ENCODE assay signal across 7 mouse cellular contexts in the genomic region with DNA sequence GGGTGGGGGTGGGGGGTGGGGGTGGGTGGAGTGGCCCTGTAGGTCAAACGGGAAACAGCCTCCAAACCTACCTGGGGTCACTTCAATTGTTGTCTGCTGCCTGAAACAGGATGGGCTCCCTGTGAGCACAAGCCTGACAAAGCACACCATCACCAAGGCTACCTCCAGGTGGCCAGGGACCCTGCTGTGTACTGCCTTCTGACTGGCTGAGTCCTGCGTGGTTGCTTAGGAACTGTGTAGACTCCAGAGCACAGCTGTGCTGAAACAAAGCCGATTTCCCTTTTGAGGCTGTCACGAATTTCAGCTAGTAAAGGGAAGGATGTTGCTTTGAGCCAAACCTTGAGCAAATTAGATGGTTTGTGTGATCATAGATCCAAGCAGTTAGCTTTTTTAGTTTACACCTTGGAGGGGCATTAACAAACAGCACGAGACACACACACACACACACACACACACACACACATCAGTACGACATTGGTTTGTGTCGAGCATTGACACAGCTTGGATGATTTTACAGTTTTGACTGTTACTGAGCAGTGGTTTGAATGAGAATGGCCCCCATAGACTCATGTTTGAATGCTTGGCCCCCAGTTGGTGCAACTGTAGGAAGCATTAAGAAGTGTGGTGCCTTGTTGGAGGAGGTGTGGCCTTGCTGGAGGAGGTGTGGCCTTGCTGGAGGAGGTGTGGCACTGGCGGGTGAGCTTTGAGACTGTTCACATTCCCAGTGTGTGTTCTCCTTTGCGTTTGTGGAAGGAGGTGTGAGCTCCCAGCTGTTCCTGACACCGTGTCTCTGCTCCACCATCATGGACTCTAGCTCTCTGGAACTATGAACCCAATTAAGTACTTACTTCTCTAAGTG. TPM values are rescaled to one million over a fixed set of nuclear protein-coding genes. Genes with fewer than 3 reads are reported as not detected.
DNase-seq lines count a peak whose midpoint lies in the region; ATAC-seq and TF ChIP-seq lines count a peak whose summit lies in the region.

No protein-coding gene starts in this region.

- no peaks in the 10 kb centered on the region for H3K36me3 ChIP-seq in G1E (replicated peaks)
- H3K36me3 ChIP-seq in midbrain, embryonic 14.5 days (ENCODE audit: control insufficient read depth, insufficient read depth, low read length) = no peaks in the 10 kb centered on the region

- no peaks in the 10 kb centered on the region for H3K27me3 ChIP-seq in G1E (ENCODE audit: insufficient read depth, low read length)
- H3K27me3 ChIP-seq in midbrain, embryonic 14.5 days (ENCODE audit: control insufficient read depth, insufficient read depth, low read length) = no peaks in the 10 kb centered on the region

- no peaks in the 10 kb centered on the region for H3K9me3 ChIP-seq in G1E (replicated peaks)
- no peaks in the 10 kb centered on the region for H3K9me3 ChIP-seq in midbrain, embryonic 14.5 days (ENCODE audit: control insufficient read depth, low read length)

- H3K4me2 ChIP-seq in midbrain, embryonic 14.5 days (ENCODE audit: low read length) = peak overlapping the region; percentile 43

- WGBS in midbrain, embryonic 14.5 days = 2% methylated on average over 10 of the region's 10 CpGs

- ATAC-seq in G1E (ENCODE audit: extremely low read depth, insufficient number of reproducible peaks, low FRiP score, poor library complexity, severe bottlenecking) = peak; percentile 41; the same call in 1 of the 2 replicates
- peak; percentile 98 for ATAC-seq in midbrain, embryonic 14.5 days (ENCODE audit: low FRiP score, low TSS enrichment)

- H3K4me3 ChIP-seq in G1E (ENCODE audit: low read depth, low read length) = peak overlapping the region; percentile 64; the same call in 1 of the 2 replicates
- H3K4me3 ChIP-seq in midbrain, embryonic 14.5 days (replicated peaks; ENCODE audit: low read depth, low read length) = peak overlapping the region; percentile 5; the same call in 1 of the 2 replicates

- H3K4me1 ChIP-seq in G1E (ENCODE audit: insufficient read depth, low read depth, low read length) = peaks cover 83% of the 10 kb centered on the region
- peaks cover 24% of the 10 kb centered on the region for H3K4me1 ChIP-seq in midbrain, embryonic 14.5 days (ENCODE audit: control insufficient read depth, insufficient read depth, low read length)

- peak overlapping the region; percentile 87 for H3K27ac ChIP-seq in midbrain, embryonic 14.5 days (replicated peaks; ENCODE audit: low read depth, low read length)

- H3K9ac ChIP-seq in midbrain, embryonic 14.5 days (replicated peaks; ENCODE audit: low read length) = peak overlapping the region; percentile 28; the same call in 1 of the 2 replicates

- TF ChIP-seq CTCF in G1E (IDR thresholded peaks at IDR 0.05; ENCODE audit: low read depth, low read length) = no peak

- DNase-seq in G1E (ENCODE audit: low spot score) = peak; percentile 66
- peak; percentile 81 for DNase-seq in brain, embryonic 18.5 days (ENCODE audit: low read depth, low spot score)
- DNase-seq in frontal cortex, postnatal 36 days (ENCODE audit: low spot score in 2 of 2) = peak; percentile 55 to 75
- peak; percentile 66 to 70 for DNase-seq in left cerebral cortex, adult 9 months (ENCODE audit: low spot score in 2 of 2)
- DNase-seq in midbrain, embryonic 14.5 days = peak; percentile 90
- DNase-seq in thymus, postnatal 0 days (ENCODE audit: low spot score) = peak; percentile 89
- DNase-seq in adrenal gland, adult 2 months = no peak

RNA-seq across cellular contexts. Expression of a gene that starts 11.8 kb away (rescaled TPM):
- total RNA-seq in G1E (2014; fragmentation: Nextera tagmentation) (393 and 534 TPM in 2 replicates), G1E (2017) (60.3 and 62.5 TPM in 2 replicates)
- 5.2 and 5.9 TPM in 2 replicates for polyA plus RNA-seq in G1E (2012)
- not detected in 2 replicates for polyA plus RNA-seq in midbrain, embryonic 14.5 days (2014; fragmentation: Nextera tagmentation; extraction: Ambion mirVana)
- polyA plus RNA-seq in thymus, postnatal 0 days (2015; fragmentation: Nextera tagmentation; extraction: Ambion mirVana) = 0.06 and 0.10 TPM in 2 replicates
- total RNA-seq in adrenal gland, adult 2 months (2021) = not detected
- not detected in 2 replicates for polyA plus RNA-seq in adrenal gland, adult 2 months (2012; rRNA removed)
